Mouse (Mus musculus): ENCODE data around the gene Hp1bp3. TPM values are rescaled to one million over a fixed set of nuclear protein-coding genes. Genes with fewer than 3 reads are reported as not detected.

Hp1bp3 gene
- total and polyA plus RNA-seq, 3 experiments = 61.9 to 78.2 (median 66.9) TPM

GRCm38 (mm10) chr4:138187995-138188394 is 28.1 kb upstream of the Hp1bp3 start:
- no peak overlapping the region for H3K9ac ChIP-seq (ENCODE audit: insufficient read depth, low read depth)
- H3K27me3 ChIP-seq (replicated peaks) = no peaks in the 10 kb centered on the region
- dilution Hi-C loops (cut with MboI; ENCODE audit: extremely low pct_ligation_motif_present, extremely low pct_unique_long_range_greater_than_20kb, low sequenced_read_pairs) (no loop called here), in situ Hi-C loops (cut with MboI; ENCODE audit: low pct_ligation_motif_present, low pct_unique_long_range_greater_than_20kb, low sequenced_read_pairs) (no loop called here)
- no peak overlapping the region for H3K27ac ChIP-seq (ENCODE audit: insufficient read depth, low read depth)
- peaks cover 66 to 96% of the 10 kb centered on the region in 2 experiments for H3K36me3 ChIP-seq (replicated peaks in 1 of 2; ENCODE audit: control insufficient read depth in 1 of 2, insufficient read depth in 1 of 2, low read length in 1 of 2)
- no peak for DNase-seq (ENCODE audit: extremely low read depth)
- peaks cover 0 to 6% of the 10 kb centered on the region in 2 experiments; a peak in 1 of 4 replicates for H3K4me1 ChIP-seq (ENCODE audit: control insufficient read depth in 1 of 2, insufficient read depth in 2 of 2)
- TF ChIP-seq ZNF384 (IDR thresholded peaks at IDR 0.05; ENCODE audit: low read depth, low read length) (no peak), SIN3A (IDR thresholded peaks at IDR 0.05; ENCODE audit: low read length) (no peak)
- H3K9me3 ChIP-seq (replicated peaks; ENCODE audit: low read length) = no peaks in the 10 kb centered on the region
- no peaks in the 10 kb centered on the region for H3K79me2 ChIP-seq (replicated peaks; ENCODE audit: control insufficient read depth, extremely low read depth, insufficient read depth, poor library complexity, severe bottlenecking)
- H3K4me3 ChIP-seq (replicated peaks in 1 of 3; ENCODE audit: low read depth in 2 of 3, low read length in 2 of 3, poor library complexity in 1 of 3) = no peak overlapping the region
- no peak overlapping the region for H3K4me2 ChIP-seq (ENCODE audit: insufficient read depth, low read depth, poor library complexity, severe bottlenecking)

DNA sequence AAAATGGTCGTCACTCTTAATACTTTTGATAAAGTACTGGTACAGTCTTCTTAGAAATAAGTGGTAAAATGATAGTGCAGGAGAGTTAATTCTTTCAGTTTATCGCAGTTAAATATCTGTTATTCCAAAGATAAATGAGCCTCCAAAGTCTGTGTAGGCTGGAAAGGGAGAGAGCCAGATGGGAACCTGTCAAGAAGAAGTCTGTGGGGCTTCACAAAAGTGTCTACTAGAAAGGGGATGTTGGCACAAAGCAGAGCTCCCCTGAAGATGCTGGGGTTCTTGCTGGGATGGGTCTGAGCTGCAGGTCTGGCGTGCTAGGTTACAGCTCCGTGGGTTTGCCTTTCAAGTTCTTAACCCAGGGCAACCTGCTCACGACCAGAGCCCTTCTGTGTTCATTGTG is 23.5 kb upstream of the Hp1bp3 start:
- peaks cover 73 to 97% of the 10 kb centered on the region in 2 experiments for H3K36me3 ChIP-seq (replicated peaks in 1 of 2; ENCODE audit: control insufficient read depth in 1 of 2, insufficient read depth in 1 of 2, low read length in 1 of 2)
- H3K27me3 ChIP-seq (replicated peaks) = no peaks in the 10 kb centered on the region
- no peak for DNase-seq (ENCODE audit: extremely low read depth)
- no peak overlapping the region for H3K9ac ChIP-seq (ENCODE audit: insufficient read depth, low read depth)
- no peaks in the 10 kb centered on the region for H3K9me3 ChIP-seq (replicated peaks; ENCODE audit: low read length)
- in situ Hi-C loops (cut with MboI; ENCODE audit: low pct_ligation_motif_present, low pct_unique_long_range_greater_than_20kb, low sequenced_read_pairs) (no loop called here), dilution Hi-C loops (cut with MboI; ENCODE audit: extremely low pct_ligation_motif_present, extremely low pct_unique_long_range_greater_than_20kb, low sequenced_read_pairs) (no loop called here)
- H3K4me1 ChIP-seq (ENCODE audit: control insufficient read depth in 1 of 2, insufficient read depth in 2 of 2) = no peaks in the 10 kb centered on the region
- H3K4me3 ChIP-seq (replicated peaks in 1 of 3; ENCODE audit: low read depth in 2 of 3, low read length in 2 of 3, poor library complexity in 1 of 3) = no peak overlapping the region
- no peak for TF ChIP-seq UBTF (IDR thresholded peaks at IDR 0.05; ENCODE audit: low read depth, low read length)
- H3K4me2 ChIP-seq (ENCODE audit: insufficient read depth, low read depth, poor library complexity, severe bottlenecking) = no peak overlapping the region
- H3K79me2 ChIP-seq (replicated peaks; ENCODE audit: control insufficient read depth, extremely low read depth, insufficient read depth, poor library complexity, severe bottlenecking) = no peaks in the 10 kb centered on the region
- no peak overlapping the region for H3K27ac ChIP-seq (ENCODE audit: insufficient read depth, low read depth)

DNA sequence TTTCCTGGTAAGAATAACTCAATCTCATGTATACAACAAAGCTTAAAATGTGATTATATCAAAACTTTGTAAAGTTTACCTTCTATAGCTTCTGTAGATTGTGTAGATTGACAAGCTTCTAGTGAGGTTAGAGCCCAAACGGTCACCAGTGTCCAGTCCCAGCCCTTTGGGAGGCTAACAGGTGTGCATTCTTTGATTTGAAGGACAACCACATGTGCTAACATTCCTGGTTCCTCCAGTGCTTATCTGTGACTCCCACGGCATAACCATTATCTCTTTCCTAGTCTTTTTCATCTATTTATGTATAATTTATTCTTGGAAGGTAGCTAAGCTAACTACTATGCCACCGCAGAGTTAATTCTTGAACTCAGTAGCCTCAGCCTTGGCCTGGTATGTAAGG is 15.3 kb upstream of the Hp1bp3 start:
- H3K27ac ChIP-seq (ENCODE audit: insufficient read depth, low read depth) = no peak overlapping the region
- peaks cover 66 to 90% of the 10 kb centered on the region in 2 experiments for H3K36me3 ChIP-seq (replicated peaks in 1 of 2; ENCODE audit: control insufficient read depth in 1 of 2, insufficient read depth in 1 of 2, low read length in 1 of 2)
- no peak overlapping the region for H3K4me3 ChIP-seq (replicated peaks in 1 of 3; ENCODE audit: low read depth in 2 of 3, low read length in 2 of 3, poor library complexity in 1 of 3)
- no peak for TF ChIP-seq CHD2 (IDR thresholded peaks at IDR 0.05; ENCODE audit: low read length)
- no peak for TF ChIP-seq POLR2AphosphoS2 (IDR thresholded peaks at IDR 0.05; ENCODE audit: low read depth, low read length)
- TF ChIP-seq MAFK (IDR thresholded peaks at IDR 0.05; ENCODE audit: insufficient replicate concordance, low read length) = no peak
- no peak for TF ChIP-seq IRF4 (IDR thresholded peaks at IDR 0.05; ENCODE audit: low read depth, low read length)
- no peak for TF ChIP-seq TCF12 (IDR thresholded peaks at IDR 0.05; ENCODE audit: low read depth, low read length)
- no peak for TF ChIP-seq NRF1 (IDR thresholded peaks at IDR 0.05; ENCODE audit: low read depth, low read length)
- TF ChIP-seq E2F4 (IDR thresholded peaks at IDR 0.05; ENCODE audit: insufficient replicate concordance, low read depth, low read length) = no peak
- no peak for TF ChIP-seq SIN3A (IDR thresholded peaks at IDR 0.05; ENCODE audit: low read length)
- in situ Hi-C loops (cut with MboI; ENCODE audit: low pct_ligation_motif_present, low pct_unique_long_range_greater_than_20kb, low sequenced_read_pairs) (no loop called here), dilution Hi-C loops (cut with MboI; ENCODE audit: extremely low pct_ligation_motif_present, extremely low pct_unique_long_range_greater_than_20kb, low sequenced_read_pairs) (no loop called here)
- H3K27me3 ChIP-seq (replicated peaks) = no peaks in the 10 kb centered on the region
- no peak overlapping the region for H3K9ac ChIP-seq (ENCODE audit: insufficient read depth, low read depth)
- H3K79me2 ChIP-seq (replicated peaks; ENCODE audit: control insufficient read depth, extremely low read depth, insufficient read depth, poor library complexity, severe bottlenecking) = no peaks in the 10 kb centered on the region
- H3K4me2 ChIP-seq (ENCODE audit: insufficient read depth, low read depth, poor library complexity, severe bottlenecking) = no peak overlapping the region
- no peak for DNase-seq (ENCODE audit: extremely low read depth)
- H3K4me1 ChIP-seq (ENCODE audit: control insufficient read depth in 1 of 2, insufficient read depth in 2 of 2) = peaks cover 0 to 2% of the 10 kb centered on the region in 2 experiments; a peak in 1 of 4 replicates
- no peaks in the 10 kb centered on the region for H3K9me3 ChIP-seq (replicated peaks; ENCODE audit: low read length)
